Mouse (Mus musculus) small intestine, adult 10 weeks (tissue): ENCODE data around the gene Slc4a10. TPM values are rescaled to one million over a fixed set of nuclear protein-coding genes. Genes with fewer than 3 reads are reported as not detected.

Experiments
- polyA plus RNA-seq: library from polyadenylated mRNA; stranded (reverse); fragments of 350-450 nt; fragmentation: Illumina TruSeq; extraction: RNeasy Lipid Tissue Mini Kit (QIAGEN cat#74804); gene quantifications from one replicate; pipeline ENCODE4 v1.2.3, GENCODE M21; 2014; ENCODE audit warnings: low replicate concordance

The Slc4a10 gene
- 0.37 TPM for polyA plus RNA-seq

DNA sequence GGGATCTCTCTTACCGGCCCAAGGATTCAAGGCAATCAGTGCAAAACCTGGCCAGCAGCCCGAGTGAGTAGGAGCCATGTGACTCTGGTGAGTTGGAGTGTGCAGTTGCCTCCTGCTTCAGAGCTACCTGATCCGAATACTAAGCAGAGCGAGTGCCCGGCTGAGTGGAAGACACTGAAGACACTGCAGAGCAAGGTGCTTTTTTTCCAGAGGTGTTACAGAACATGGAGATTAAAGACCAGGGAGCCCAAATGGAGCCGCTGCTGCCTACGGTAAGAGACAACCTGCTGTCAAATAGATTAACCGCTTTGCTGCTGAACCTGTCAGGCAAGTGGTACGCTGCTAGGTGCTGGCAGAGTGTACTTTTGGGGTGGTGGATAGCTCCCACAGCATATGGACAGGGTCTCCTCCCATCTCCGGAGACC lies at the start of gene Slc4a10:
Gene Slc4a10, plus strand, starts transcription at position 42 of the 425 bp plus-strand sequence.

Other genes with a start within 250 kb of the Slc4a10 start
- gene Tbr1, start 243.5 kb upstream of the Slc4a10 start, polyA plus RNA-seq, result 0.15 TPM